Mouse (Mus musculus) liver, postnatal 0 days (tissue): ENCODE measurements around the gene Mkrn2os.

Source experiments
- CTCF ChIP-seq: sonication (generic); IDR thresholded peaks from 2 replicates; pipeline ENCODE4 v1.5.1; 2016; ENCODE audit warnings: antibody characterized with exemption, low read depth
- EP300 ChIP-seq: IDR thresholded peaks from 2 replicates; pipeline ENCODE4 v1.6.1; 2016; ENCODE audit warnings: antibody characterized with exemption, low read depth, mild to moderate bottlenecking

- TF ChIP-seq EP300 (no peak), CTCF (0 out of 2 replicates have a peak, but pooled peaks have one; percentile 3)
Measured at GRCm38 (mm10) chr6:115542341-115542740, 50.0 kb downstream of the Mkrn2os start.
